Mouse (Mus musculus) stomach, embryonic 15.5 days (tissue): ENCODE results near the gene Ift140. TPM values are rescaled to one million over a fixed set of nuclear protein-coding genes. Genes with fewer than 3 reads are reported as not detected.
A peak's percentile ranks its signal among the peaks of the same experiment; 100 is the strongest.

Source experiments
- ATAC-seq: fragments of 200-750 bp; cut with Nextera tagmentation; 2 replicates; pipeline ENCODE4 v1.8.0; 2017; ENCODE audit warnings: low read depth, moderate number of reproducible peaks, moderate TSS enrichment; ENCODE audit not compliant: insufficient read depth, low FRiP score
- H3K27ac ChIP-seq: fragments of 300-500 bp; sonication (generic); 2 replicates; pipeline ENCODE4 v1.5.1; 2015; ENCODE audit warnings: mild to moderate bottlenecking, inconsistent platforms
- H3K27me3 ChIP-seq: fragments of 300-500 bp; sonication (generic); replicated peaks from 2 replicates; pipeline ENCODE4 v1.6.1; 2015; ENCODE audit warnings: inconsistent platforms
- H3K36me3 ChIP-seq: fragments of 300-500 bp; sonication (generic); 2 replicates; pipeline ENCODE4 v1.6.1; 2015; ENCODE audit warnings: inconsistent platforms
- H3K4me1 ChIP-seq: fragments of 300-500 bp; sonication (generic); 2 replicates; pipeline ENCODE4 v1.6.1; 2015; ENCODE audit warnings: inconsistent platforms
- H3K4me2 ChIP-seq: fragments of 300-500 bp; sonication (generic); 2 replicates; pipeline ENCODE4 v1.6.1; 2015; ENCODE audit warnings: mild to moderate bottlenecking, inconsistent platforms
- H3K4me3 ChIP-seq: fragments of 300-500 bp; sonication (generic); replicated peaks from 2 replicates; pipeline ENCODE4 v1.5.1; 2015; ENCODE audit warnings: inconsistent platforms
- H3K9ac ChIP-seq: fragments of 300-500 bp; sonication (generic); 2 replicates; pipeline ENCODE4 v1.6.1; 2015; ENCODE audit warnings: inconsistent platforms
- H3K9me3 ChIP-seq: fragments of 300-500 bp; sonication (generic); 2 replicates; pipeline ENCODE4 v1.6.1; 2016; ENCODE audit warnings: inconsistent platforms
- WGBS: fragments of 180-500 bp; shearing (Covaris S2); methylation state at CpG from one replicate; pipeline ENCODE4 v1.1.7; 2015; 5-methylcytosine and 5-hydroxymethylcytosine counted together
- polyA plus RNA-seq: library from polyadenylated mRNA; unstranded; fragments of >200 nt; fragmentation: Nextera tagmentation; extraction: Ambion mirVana; gene quantifications from 2 replicates; pipeline ENCODE4 v1.2.1, GENCODE M21; 2015

Gene Ift140
- polyA plus RNA-seq, 1 experiment from 2014 or later = 21.6 TPM

GRCm38 (mm10) chr17:25080210-25080609, 64.3 kb downstream of the Ift140 start:
- peaks cover 50% of the 10 kb centered on the region for H3K4me1 ChIP-seq
- H3K9me3 ChIP-seq = no peaks in the 10 kb centered on the region
- no peak for ATAC-seq
- peak overlapping the region; percentile 22 for H3K9ac ChIP-seq
- peak overlapping the region; percentile 97 for H3K27ac ChIP-seq
- no peaks in the 10 kb centered on the region for H3K36me3 ChIP-seq
- peak overlapping the region; percentile 47 for H3K4me2 ChIP-seq
- H3K4me3 ChIP-seq = peak overlapping the region; percentile 35
- 86% methylated on average over 13 of the region's 13 CpGs for WGBS
- H3K27me3 ChIP-seq = no peaks in the 10 kb centered on the region

- H3K27me3 ChIP-seq = no peaks in the 10 kb centered on the region
- H3K27ac ChIP-seq = peak overlapping the region; percentile 97
- no peaks in the 10 kb centered on the region for H3K36me3 ChIP-seq
- 61% methylated on average over 11 of the region's 11 CpGs for WGBS
- peaks cover 52% of the 10 kb centered on the region for H3K4me1 ChIP-seq
- H3K4me2 ChIP-seq = peak overlapping the region; percentile 47
- no peaks in the 10 kb centered on the region for H3K9me3 ChIP-seq
- no peak; the same call in 1 of the 2 replicates for ATAC-seq
- H3K4me3 ChIP-seq = peak overlapping the region; percentile 35
- 0 out of 2 replicates have a peak overlapping the region, but pooled peaks have one; percentile 22 for H3K9ac ChIP-seq
Observed at GRCm38 (mm10) chr17:25080960-25081381, 65.1 kb downstream of the Ift140 start.

GRCm38 (mm10) chr17:25082081-25082847, 66.4 kb downstream of the Ift140 start:
- H3K4me3 ChIP-seq = no peak overlapping the region
- H3K9ac ChIP-seq = no peak overlapping the region

GRCm38 (mm10) chr17:25082887-25083286, 67.0 kb downstream of the Ift140 start:
- Histone ChIP-seq H3K27me3 (no peaks in the 10 kb centered on the region), H3K9me3 (no peaks in the 10 kb centered on the region), H3K27ac (peak overlapping the region; percentile 97), H3K36me3 (no peaks in the 10 kb centered on the region), H3K9ac (no peak overlapping the region), H3K4me3 (no peak overlapping the region), H3K4me1 (peaks cover 48% of the 10 kb centered on the region), H3K4me2 (peak overlapping the region; percentile 24)
- ATAC-seq = no peak
- WGBS = 47% methylated on average over 3 of the region's 3 CpGs

More at GRCm38 (mm10) chr17:25082081-25082847, 66.4 kb downstream of the Ift140 start:
- WGBS = 28% methylated on average over 14 of the region's 14 CpGs
- no peaks in the 10 kb centered on the region for H3K27me3 ChIP-seq
- H3K9me3 ChIP-seq = no peaks in the 10 kb centered on the region
- H3K4me2 ChIP-seq = peak overlapping the region; percentile 11; the same call in 1 of the 2 replicates
- no peaks in the 10 kb centered on the region for H3K36me3 ChIP-seq
- peak overlapping the region; percentile 97 for H3K27ac ChIP-seq
- peak; percentile 23; the same call in 1 of the 2 replicates for ATAC-seq
- peaks cover 52% of the 10 kb centered on the region for H3K4me1 ChIP-seq

- no peak within 1 kb of the TSS for H3K4me3 ChIP-seq
- peaks cover 44% of the 10 kb centered on the region for H3K4me1 ChIP-seq
- peak within 1 kb of the TSS; percentile 24 for H3K4me2 ChIP-seq
- H3K36me3 ChIP-seq = no peaks in the 10 kb centered on the region
- H3K27ac ChIP-seq = peak within 1 kb of the TSS; percentile 97
- H3K9me3 ChIP-seq = no peaks in the 10 kb centered on the region
- WGBS = 25% methylated on average over 7 of the region's 7 CpGs
- no peaks in the 10 kb centered on the region for H3K27me3 ChIP-seq
- peak; percentile 76 for ATAC-seq
- no peak within 1 kb of the TSS for H3K9ac ChIP-seq
Observed at GRCm38 (mm10) chr17:25083444-25083931, 67.6 kb downstream of the Ift140 start, which contains the start of gene Tmem204. Gene Tmem204 (minus strand): TSS chr17:25083591.

DNA sequence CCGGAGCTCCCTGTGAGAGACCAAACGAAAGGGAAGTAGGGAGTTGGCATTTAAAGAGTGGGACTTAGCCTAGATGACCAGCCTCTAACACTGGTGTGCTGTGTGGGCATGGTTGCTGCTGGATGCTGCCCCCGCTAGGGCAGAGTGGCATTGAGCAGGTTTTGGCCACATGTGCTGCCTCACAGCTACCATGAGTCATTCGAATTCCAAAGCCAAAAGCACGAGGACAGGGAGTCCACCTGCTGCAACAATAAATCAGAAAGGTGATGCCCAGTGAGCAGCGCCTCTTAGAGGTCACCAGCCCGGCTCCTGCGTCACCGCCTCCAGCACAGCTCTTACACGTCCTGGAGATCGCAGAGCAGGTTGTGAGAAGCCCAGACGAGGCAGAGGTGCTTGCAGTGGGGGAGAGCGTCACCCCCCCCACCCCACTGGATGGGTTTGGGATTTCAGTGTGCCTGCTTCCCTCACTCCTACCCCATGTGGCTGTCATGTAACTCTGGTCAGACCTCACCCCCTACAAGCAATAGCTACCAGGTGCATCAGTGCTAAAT, 69.0 kb downstream of the Ift140 start:
- no peaks in the 10 kb centered on the region for H3K9me3 ChIP-seq
- ATAC-seq = no peak
- no peaks in the 10 kb centered on the region for H3K36me3 ChIP-seq
- H3K9ac ChIP-seq = no peak overlapping the region
- H3K4me2 ChIP-seq = no peak overlapping the region
- peaks cover 42% of the 10 kb centered on the region for H3K4me1 ChIP-seq
- no peaks in the 10 kb centered on the region for H3K27me3 ChIP-seq
- no peak overlapping the region for H3K4me3 ChIP-seq
- WGBS = 73% methylated on average over 13 of the region's 13 CpGs
- peak overlapping the region; percentile 97 for H3K27ac ChIP-seq

DNA sequence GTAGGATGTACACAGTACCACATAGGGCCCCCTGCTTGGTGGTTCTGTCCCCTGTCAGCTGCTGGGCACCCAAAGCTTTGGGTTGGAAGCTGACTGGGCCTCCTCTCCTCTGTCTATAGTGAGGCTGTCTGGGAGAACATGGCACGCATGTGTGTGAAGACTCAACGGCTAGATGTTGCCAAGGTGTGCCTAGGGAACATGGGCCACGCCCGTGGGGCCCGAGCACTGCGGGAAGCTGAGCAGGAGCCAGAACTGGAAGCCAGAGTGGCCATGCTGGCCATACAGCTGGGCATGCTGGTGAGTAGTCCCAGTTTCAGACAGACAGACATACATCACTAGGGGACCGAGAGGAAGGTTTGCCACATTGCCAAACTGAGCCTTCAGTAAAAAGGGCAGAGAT, 70.8 kb downstream of the Ift140 start:
- H3K9ac ChIP-seq = no peak overlapping the region
- H3K4me1 ChIP-seq = peaks cover 32% of the 10 kb centered on the region
- no peak for ATAC-seq
- no peak overlapping the region for H3K4me3 ChIP-seq
- 87% methylated on average over 7 of the region's 7 CpGs for WGBS
- no peaks in the 10 kb centered on the region for H3K36me3 ChIP-seq
- H3K9me3 ChIP-seq = no peaks in the 10 kb centered on the region
- H3K27ac ChIP-seq = no peak overlapping the region
- H3K27me3 ChIP-seq = no peaks in the 10 kb centered on the region
- H3K4me2 ChIP-seq = no peak overlapping the region

DNA sequence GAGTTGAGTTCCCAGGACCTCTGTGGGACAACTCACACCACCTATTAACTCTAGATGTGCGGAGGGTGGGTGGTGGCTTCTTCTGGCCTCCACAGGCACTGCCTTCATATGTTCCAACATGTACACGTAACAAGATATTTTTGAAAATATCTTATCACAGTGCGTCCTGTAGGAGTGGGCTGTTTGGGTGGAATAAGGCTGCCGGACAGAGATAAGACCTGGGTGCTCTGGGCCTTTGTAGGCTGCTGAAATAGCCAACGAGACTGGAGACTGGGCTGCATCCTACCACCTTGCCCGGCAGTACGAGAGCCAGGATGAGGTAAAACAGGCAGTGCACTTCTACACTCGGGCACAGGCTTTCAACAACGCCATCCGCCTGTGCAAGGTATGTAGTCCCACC, 73.3 kb downstream of the Ift140 start:
- Histone ChIP-seq H3K4me2 (no peak overlapping the region), H3K27ac (peak overlapping the region; percentile 7; the same call in 1 of the 2 replicates), H3K9ac (no peak overlapping the region), H3K9me3 (no peaks in the 10 kb centered on the region), H3K36me3 (peaks cover 2% of the 10 kb centered on the region; the same call in 1 of the 2 replicates), H3K4me3 (no peak overlapping the region), H3K4me1 (peaks cover 13% of the 10 kb centered on the region; the same call in 1 of the 2 replicates), H3K27me3 (no peaks in the 10 kb centered on the region)
- WGBS = 87% methylated on average over 10 of the region's 10 CpGs
- ATAC-seq = peak; percentile 88

- Histone ChIP-seq H3K27me3 (no peaks in the 10 kb centered on the region), H3K9ac (no peak overlapping the region), H3K4me3 (no peak overlapping the region), H3K4me1 (no peaks in the 10 kb centered on the region), H3K4me2 (no peak overlapping the region), H3K36me3 (peaks cover 2% of the 10 kb centered on the region; the same call in 1 of the 2 replicates), H3K27ac (no peak overlapping the region), H3K9me3 (no peaks in the 10 kb centered on the region)
- no peak for ATAC-seq
- 90% methylated on average over 10 of the region's 10 CpGs for WGBS
Observed at GRCm38 (mm10) chr17:25090450-25090849, 74.6 kb downstream of the Ift140 start.

DNA sequence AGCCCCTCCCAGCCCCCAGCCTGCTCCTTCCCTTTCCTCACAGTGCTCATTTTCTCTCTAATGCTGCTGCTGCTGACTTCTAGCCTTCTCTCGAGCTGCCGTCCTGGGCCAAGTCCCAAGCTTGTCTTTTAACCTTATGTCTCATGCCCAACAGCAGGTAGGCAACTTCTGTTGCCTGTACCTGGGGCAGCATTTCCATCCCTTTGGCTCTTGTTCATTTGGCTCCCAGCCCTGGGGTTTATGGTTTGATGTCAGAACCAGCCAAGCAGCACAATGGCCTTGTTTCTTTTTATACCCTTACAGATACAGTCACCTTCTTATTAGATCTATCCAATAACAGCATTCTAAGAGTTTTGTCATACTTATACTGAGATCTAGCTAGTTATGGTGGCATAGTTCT, 80.3 kb downstream of the Ift140 start:
- H3K4me3 ChIP-seq = no peak overlapping the region
- H3K9ac ChIP-seq = no peak overlapping the region
- no peaks in the 10 kb centered on the region for H3K4me1 ChIP-seq
- no peaks in the 10 kb centered on the region for H3K27me3 ChIP-seq
- no peak overlapping the region for H3K4me2 ChIP-seq
- no peaks in the 10 kb centered on the region for H3K9me3 ChIP-seq
- ATAC-seq = no peak
- 94% methylated on average over 2 of the region's 2 CpGs for WGBS
- peaks cover 22% of the 10 kb centered on the region for H3K36me3 ChIP-seq
- no peak overlapping the region for H3K27ac ChIP-seq

GRCm38 (mm10) chr17:25100052-25100451, 84.2 kb downstream of the Ift140 start:
- ATAC-seq = no peak
- 91% methylated on average over 6 of the region's 6 CpGs for WGBS
- Histone ChIP-seq H3K4me3 (no peak overlapping the region), H3K4me2 (no peak overlapping the region), H3K9ac (no peak overlapping the region), H3K9me3 (no peaks in the 10 kb centered on the region), H3K4me1 (no peaks in the 10 kb centered on the region), H3K27ac (no peak overlapping the region), H3K27me3 (no peaks in the 10 kb centered on the region), H3K36me3 (peaks cover 52% of the 10 kb centered on the region)

DNA sequence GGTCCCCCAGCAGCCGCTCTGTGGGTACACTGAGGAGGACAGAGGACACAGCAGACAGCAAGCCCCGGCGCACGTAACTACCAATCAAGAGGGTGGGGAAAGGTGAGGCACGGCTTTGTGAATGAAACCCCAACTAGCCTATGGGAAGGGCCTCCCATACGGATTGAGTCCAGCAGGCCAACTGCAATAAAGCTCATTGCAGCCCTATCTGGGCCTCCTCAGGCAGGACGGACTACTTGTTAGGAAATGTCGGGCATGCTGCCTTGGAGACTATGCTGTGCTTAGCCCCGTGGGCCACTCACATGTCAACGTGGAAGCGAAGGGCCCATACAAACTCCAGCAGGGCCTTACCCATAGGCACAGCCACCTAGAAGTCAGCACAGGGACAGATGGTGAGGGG, 85.5 kb downstream of the Ift140 start:
- no peak for ATAC-seq
- H3K36me3 ChIP-seq = peaks cover 65% of the 10 kb centered on the region
- no peak overlapping the region for H3K27ac ChIP-seq
- no peaks in the 10 kb centered on the region for H3K27me3 ChIP-seq
- no peak overlapping the region for H3K4me3 ChIP-seq
- no peak overlapping the region for H3K9ac ChIP-seq
- no peaks in the 10 kb centered on the region for H3K4me1 ChIP-seq
- no peaks in the 10 kb centered on the region for H3K9me3 ChIP-seq
- 92% methylated on average over 11 of the region's 11 CpGs for WGBS
- H3K4me2 ChIP-seq = no peak overlapping the region
